Mouse (Mus musculus): ENCODE data around the gene Eepd1.

- TF ChIP-seq CTCF (IDR thresholded peaks at IDR 0.05; ENCODE audit: low read depth, low read length) = no peak
- TF ChIP-seq GATA1 (IDR thresholded peaks at IDR 0.05; ENCODE audit: borderline replicate concordance, low read length) = no peak
- TF ChIP-seq POLR2AphosphoS5 (IDR thresholded peaks at IDR 0.05; ENCODE audit: insufficient replicate concordance, low read depth, low read length) = no peak
These were observed 74.7 kb downstream of the Eepd1 start for GRCm38 (mm10) chr9:25556008-25556407.
